In the genomic region with DNA sequence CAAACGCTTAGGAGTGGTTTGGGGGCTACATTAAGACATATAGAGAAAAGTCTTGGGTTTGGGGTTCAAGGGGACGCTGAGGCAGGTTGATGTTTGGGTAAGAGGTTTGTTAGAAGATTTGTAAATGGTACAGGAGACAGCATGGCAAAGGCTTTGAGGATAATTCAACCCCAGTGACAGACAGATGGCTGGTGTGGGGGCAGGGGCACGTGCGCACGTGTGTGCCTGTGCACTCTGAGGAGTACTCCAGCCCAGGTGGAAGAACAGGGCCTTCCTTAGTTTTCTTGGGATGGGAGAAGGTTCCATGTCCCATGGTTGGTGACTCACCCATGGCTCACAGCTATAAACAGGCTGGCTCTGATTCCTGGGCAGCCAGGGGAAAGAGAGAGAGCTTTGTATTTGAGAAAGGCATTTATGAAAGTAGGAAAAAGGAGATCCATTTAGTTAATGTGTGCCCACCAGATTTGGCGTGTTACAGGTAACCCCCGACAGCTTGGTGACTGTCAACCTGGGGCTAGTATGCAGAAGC, we compare ENCODE assay signal across 25 mouse cellular contexts. TPM values are rescaled to one million over a fixed set of nuclear protein-coding genes. Genes with fewer than 3 reads are reported as not detected.
DNase-seq lines count a peak whose midpoint lies in the region; ATAC-seq and TF ChIP-seq lines count a peak whose summit lies in the region.
"Had no signal": no experiment of that assay in that cellular context is flagged by ENCODE, and none has a peak within 500 bp of the region (broad histone marks: within the 10 kb centered on the region; RNA-seq: fewer than 3 reads in every experiment).

No protein-coding gene starts in this region.

- DNase-seq in 3T3-L1 (ENCODE audit: low read depth, low spot score) (peak; percentile 80), NIH3T3 (ENCODE audit: low read depth) (peak; percentile 83)
- DNase-seq in lung, adult 2 months = no peak
- no peak for DNase-seq in layer of hippocampus, postnatal 10 days (ENCODE audit: low spot score in 2 of 2)
- DNase-seq: adrenal gland, postnatal 25 days; B cell, adult 2 months; cerebellum, adult 9-11 months; gastrocnemius, postnatal 36 days; kidney, adult 18-20 months; kidney, postnatal 25 days; midbrain, embryonic 14.5 days had no signal

- H3K36me3 ChIP-seq in intestine, embryonic 16.5 days (ENCODE audit: control insufficient read depth, insufficient read depth, low read length) = no peaks in the 10 kb centered on the region
- no peaks in the 10 kb centered on the region for H3K36me3 ChIP-seq in intestine, postnatal 0 days (ENCODE audit: control insufficient read depth, insufficient read depth)
- H3K36me3 ChIP-seq in macrophage (ENCODE audit: inconsistent target) = no peaks in the 10 kb centered on the region
- H3K36me3 ChIP-seq: embryonic facial prominence, embryonic 12.5 days; forebrain, embryonic 15.5 days; liver, embryonic 15.5 days had no signal

- H3K4me1 ChIP-seq in intestine, embryonic 16.5 days (ENCODE audit: control insufficient read depth, insufficient read depth, low read length) = peaks cover 7% of the 10 kb centered on the region
- 0 out of 2 replicates have a peak, but pooled peaks cover 4% of the 10 kb centered on the region for H3K4me1 ChIP-seq in intestine, postnatal 0 days (replicated peaks; ENCODE audit: control insufficient read depth, insufficient read depth, low read length)
- H3K4me1 ChIP-seq in lung, adult 2 months (ENCODE audit: control insufficient read depth, insufficient read depth, low read length) = no peaks in the 10 kb centered on the region
- H3K4me1 ChIP-seq: forebrain, embryonic 15.5 days had no signal

- peak; percentile 37; the same call in 1 of the 2 replicates for ATAC-seq in intestine, embryonic 16.5 days
- ATAC-seq in intestine, postnatal 0 days = no peak
- ATAC-seq in cerebellum, adult (ENCODE audit: insufficient number of reproducible peaks, low FRiP score, low TSS enrichment) = no peak
- ATAC-seq: forebrain, embryonic 15.5 days; hindbrain, postnatal 0 days; lung, postnatal 0 days had no signal

- peaks cover 10% of the 10 kb centered on the region for H3K79me2 ChIP-seq in macrophage (ENCODE audit: inconsistent target)

- no peak overlapping the region for H3K4me2 ChIP-seq in intestine, embryonic 16.5 days (ENCODE audit: low read depth, low read length)
- H3K4me2 ChIP-seq in intestine, postnatal 0 days (replicated peaks; ENCODE audit: low read depth) = no peak overlapping the region
- H3K4me2 ChIP-seq: embryonic facial prominence, embryonic 12.5 days; forebrain, embryonic 15.5 days; liver, embryonic 15.5 days had no signal

- no peak for TF ChIP-seq POLR2A in lung, adult 2 months (IDR thresholded peaks at IDR 0.05; ENCODE audit: borderline replicate concordance, extremely low read depth, low read depth, low read length)

- H3K9ac ChIP-seq in intestine, embryonic 16.5 days (ENCODE audit: low read depth, low read length) = no peak overlapping the region
- no peak overlapping the region for H3K9ac ChIP-seq in intestine, postnatal 0 days (ENCODE audit: low read depth, low read length)
- H3K9ac ChIP-seq: embryonic facial prominence, embryonic 12.5 days; forebrain, embryonic 15.5 days; liver, embryonic 15.5 days had no signal

- no peak overlapping the region for H3K4me3 ChIP-seq in intestine, embryonic 16.5 days (ENCODE audit: low read length)
- no peak overlapping the region for H3K4me3 ChIP-seq in intestine, postnatal 0 days (ENCODE audit: low read depth, low read length)
- H3K4me3 ChIP-seq in macrophage (ENCODE audit: inconsistent target) = no peak overlapping the region
- H3K4me3 ChIP-seq in lung, adult 2 months (replicated peaks; ENCODE audit: extremely low read depth, low read depth, low read length) = no peak overlapping the region
- H3K4me3 ChIP-seq: embryonic facial prominence, embryonic 12.5 days; forebrain, embryonic 15.5 days; liver, embryonic 15.5 days had no signal

- TF ChIP-seq CTCF in intestine, postnatal 0 days (IDR thresholded peaks at IDR 0.05; ENCODE audit: low read depth) = no peak
- TF ChIP-seq CTCF in lung, adult 2 months (IDR thresholded peaks at IDR 0.05; ENCODE audit: insufficient read depth, low read length) = no peak

- no peaks in the 10 kb centered on the region for H3K9me3 ChIP-seq in intestine, embryonic 16.5 days (ENCODE audit: control insufficient read depth, low read length)
- no peaks in the 10 kb centered on the region for H3K9me3 ChIP-seq in intestine, postnatal 0 days (ENCODE audit: control insufficient read depth)
- H3K9me3 ChIP-seq: forebrain, embryonic 15.5 days; liver, embryonic 15.5 days had no signal

- WGBS in intestine, embryonic 16.5 days = 76% methylated on average over 7 of the region's 7 CpGs
- 84% methylated on average over 7 of the region's 7 CpGs for WGBS in intestine, postnatal 0 days
- WGBS in macrophage (ENCODE audit: missing documents) = 93% methylated on average over 7 of the region's 7 CpGs
- 81% methylated on average over 7 of the region's 7 CpGs for WGBS in lung, adult 2 months

- no peaks in the 10 kb centered on the region for H3K27me3 ChIP-seq in intestine, embryonic 16.5 days (replicated peaks; ENCODE audit: control insufficient read depth, insufficient read depth, low read length)
- H3K27me3 ChIP-seq in intestine, postnatal 0 days (replicated peaks; ENCODE audit: control insufficient read depth, insufficient read depth, low read length) = no peaks in the 10 kb centered on the region
- H3K27me3 ChIP-seq: embryonic facial prominence, embryonic 12.5 days; forebrain, embryonic 15.5 days; liver, embryonic 15.5 days had no signal

- no peak overlapping the region for H3K27ac ChIP-seq in intestine, embryonic 16.5 days (ENCODE audit: low read length)
- H3K27ac ChIP-seq in intestine, postnatal 0 days (ENCODE audit: low read depth, low read length) = no peak overlapping the region
- peak overlapping the region; percentile 93 for H3K27ac ChIP-seq in macrophage
- H3K27ac ChIP-seq: embryonic facial prominence, embryonic 12.5 days; forebrain, embryonic 15.5 days; hindbrain, postnatal 0 days; liver, embryonic 15.5 days had no signal

RNA-seq across cellular contexts. Expression of gene Cd27, which starts 18.8 kb away (rescaled TPM):
- polyA plus RNA-seq in intestine, embryonic 16.5 days (2015; fragmentation: Nextera tagmentation; extraction: Ambion mirVana) = 2.0 and 2.3 TPM in 2 replicates
- polyA plus RNA-seq in intestine, postnatal 0 days (2015; fragmentation: Nextera tagmentation; extraction: Ambion mirVana) = 0.78 and 2.1 TPM in 2 replicates
- not detected for total RNA-seq in macrophage (2018; cell fraction: chromatin; rRNA removed)
- not detected for total RNA-seq in macrophage (2018; cell fraction: cytosol; rRNA removed)
- not detected for total RNA-seq in macrophage (2018; cell fraction: nucleus; rRNA removed)
- polyA plus RNA-seq in macrophage (2018) = not detected in 3 replicates
- 8.1 and 9.8 TPM in 2 replicates for polyA plus RNA-seq in lung, adult 2 months (2012; rRNA removed)
- not detected for total RNA-seq in layer of hippocampus, postnatal 10 days (2021)
- total RNA-seq: hindbrain, postnatal 0 days had no signal

RNA-seq across cellular contexts. Expression of gene Tapbpl, which starts 23.9 kb away (rescaled TPM):
- polyA plus RNA-seq in intestine, embryonic 16.5 days (2015; fragmentation: Nextera tagmentation; extraction: Ambion mirVana) = 13.3 and 14.4 TPM in 2 replicates
- 25.9 and 26.7 TPM in 2 replicates for polyA plus RNA-seq in intestine, postnatal 0 days (2015; fragmentation: Nextera tagmentation; extraction: Ambion mirVana)
- 10 to 100 TPM in 14 of 26 experiments, 1 to 10 TPM in 12; 3.1 to 21.5 (median 10.5) TPM for total RNA-seq in macrophage (2018; cell fraction: chromatin; rRNA removed)
- 10 to 100 TPM; 14.4 to 67.4 (median 32.1) TPM for total RNA-seq in macrophage (2018; cell fraction: cytosol; rRNA removed)
- 10 to 100 TPM in 25 of 26 experiments, 1 to 10 TPM in 1; 7.9 to 53.9 (median 24.3) TPM for total RNA-seq in macrophage (2018; cell fraction: nucleus; rRNA removed)
- 11.1 to 31.4 TPM (median 11.5 TPM) in 3 replicates for polyA plus RNA-seq in macrophage (2018)
- 29.8 and 33.4 TPM in 2 replicates for polyA plus RNA-seq in lung, adult 2 months (2012; rRNA removed)
- 1 to 10 TPM; 2.9 to 3.0 TPM for total RNA-seq in layer of hippocampus, postnatal 10 days (2021)

RNA-seq across cellular contexts. Expression of gene Tuba3a, which starts 30.3 kb away (rescaled TPM):
- polyA plus RNA-seq in intestine, embryonic 16.5 days (2015; fragmentation: Nextera tagmentation; extraction: Ambion mirVana) = 0.09 and 0.17 TPM in 2 replicates
- polyA plus RNA-seq in intestine, postnatal 0 days (2015; fragmentation: Nextera tagmentation; extraction: Ambion mirVana) = not detected in 2 replicates
- total RNA-seq in macrophage (2018; cell fraction: chromatin; rRNA removed) = not detected
- total RNA-seq in macrophage (2018; cell fraction: cytosol; rRNA removed) = not detected
- not detected for total RNA-seq in macrophage (2018; cell fraction: nucleus; rRNA removed)
- not detected in 3 replicates for polyA plus RNA-seq in macrophage (2018)
- 0.17 and 0.19 TPM in 2 replicates for polyA plus RNA-seq in lung, adult 2 months (2012; rRNA removed)
- not detected for total RNA-seq in layer of hippocampus, postnatal 10 days (2021)
- total RNA-seq: adrenal gland, postnatal 25 days; gastrocnemius, postnatal 36 days; heart, adult 8-10 months; hematopoietic stem cell, adult 5-6 weeks; hindbrain, postnatal 0 days; left cerebral cortex, adult 8-10 months; megakaryocyte, adult 5-6 weeks had no signal
- polyA plus RNA-seq: forebrain, embryonic 15.5 days; heart, embryonic 16.5 days; hindbrain, postnatal 0 days; liver, embryonic 15.5 days; lung, postnatal 0 days; midbrain, embryonic 14.5 days had no signal

RNA-seq across cellular contexts. Expression of gene Vamp1, which starts 40.2 kb away (rescaled TPM):
- polyA plus RNA-seq in intestine, embryonic 16.5 days (2015; fragmentation: Nextera tagmentation; extraction: Ambion mirVana) = 5.0 and 5.9 TPM in 2 replicates
- polyA plus RNA-seq in intestine, postnatal 0 days (2015; fragmentation: Nextera tagmentation; extraction: Ambion mirVana) = 2.7 and 3.4 TPM in 2 replicates
- total RNA-seq in macrophage (2018; cell fraction: chromatin; rRNA removed) = 10 to 100 TPM in 25 of 26 experiments, 1 to 10 TPM in 1; 8.7 to 78.4 (median 34.0) TPM
- total RNA-seq in macrophage (2018; cell fraction: cytosol; rRNA removed) = 1 to 10 TPM; 2.9 to 8.4 (median 5.3) TPM
- 10 to 100 TPM in 24 of 26 experiments, 1 to 10 TPM in 2; 8.6 to 60.6 (median 23.2) TPM for total RNA-seq in macrophage (2018; cell fraction: nucleus; rRNA removed)
- 4.9 to 8.4 TPM (median 6.3 TPM) in 3 replicates for polyA plus RNA-seq in macrophage (2018)
- 12.5 and 22.0 TPM in 2 replicates for polyA plus RNA-seq in lung, adult 2 months (2012; rRNA removed)
- 10 to 100 TPM; 26.8 to 27.1 TPM for total RNA-seq in layer of hippocampus, postnatal 10 days (2021)

RNA-seq across cellular contexts. Expression of gene Ltbr, which starts 58.1 kb away (rescaled TPM):
- polyA plus RNA-seq in intestine, embryonic 16.5 days (2015; fragmentation: Nextera tagmentation; extraction: Ambion mirVana) = 106 and 107 TPM in 2 replicates
- polyA plus RNA-seq in intestine, postnatal 0 days (2015; fragmentation: Nextera tagmentation; extraction: Ambion mirVana) = 104 and 110 TPM in 2 replicates
- total RNA-seq in macrophage (2018; cell fraction: chromatin; rRNA removed) = 10 to 100 TPM in 25 of 26 experiments, 1 to 10 TPM in 1; 9.9 to 76.7 (median 35.1) TPM
- total RNA-seq in macrophage (2018; cell fraction: cytosol; rRNA removed) = 10 to 100 TPM; 42.1 to 80.0 (median 63.8) TPM
- total RNA-seq in macrophage (2018; cell fraction: nucleus; rRNA removed) = 10 to 100 TPM; 27.8 to 92.3 (median 45.0) TPM
- 54.9 to 70.4 TPM (median 60.9 TPM) in 3 replicates for polyA plus RNA-seq in macrophage (2018)
- polyA plus RNA-seq in lung, adult 2 months (2012; rRNA removed) = 107 and 116 TPM in 2 replicates
- 10 to 100 TPM; 11.1 to 13.0 TPM for total RNA-seq in layer of hippocampus, postnatal 10 days (2021)

Comparison
In these comparisons a context has a peak if more than half of its experiments do, and no peak if none do; other contexts are left out.
1. DNase-seq: peak in 3T3-L1 (single experiment) and NIH3T3 (single experiment); none in lung, adult 2 months (single experiment) and layer of hippocampus, postnatal 10 days (0 of 2).